Mouse (Mus musculus) hindbrain, postnatal 0 days (tissue): ENCODE results near the gene Pknox2. TPM values are rescaled to one million over a fixed set of nuclear protein-coding genes. Genes with fewer than 3 reads are reported as not detected.

Experiments used
- ATAC-seq: fragments of 200-750 bp; cut with Nextera tagmentation; 2 replicates; pipeline ENCODE4 v1.8.0; 2017; ENCODE audit warnings: mild to moderate bottlenecking, moderate TSS enrichment, moderate library complexity
- DNase-seq: peaks from one replicate; pipeline ENCODE4 v3.0.0-alpha.2; 2015; ENCODE audit warnings: low spot score
- H3K27ac ChIP-seq: fragments of 300-500 bp; sonication (generic); 2 replicates; pipeline ENCODE4 v1.5.1; 2014; ENCODE audit warnings: mild to moderate bottlenecking
- H3K27me3 ChIP-seq: fragments of 300-500 bp; sonication (generic); 2 replicates; pipeline ENCODE4 v1.6.1; 2014; ENCODE audit warnings: low read length, mixed read lengths; ENCODE audit not compliant: insufficient read depth
- H3K36me3 ChIP-seq: fragments of 300-500 bp; sonication (generic); 2 replicates; pipeline ENCODE4 v1.6.1; 2014; ENCODE audit warnings: low read length, mixed read lengths; ENCODE audit not compliant: insufficient read depth
- H3K4me1 ChIP-seq: fragments of 300-500 bp; sonication (generic); 2 replicates; pipeline ENCODE4 v1.6.1; 2014; ENCODE audit warnings: antibody characterized with exemption, low read length, mixed read lengths; ENCODE audit not compliant: insufficient read depth
- H3K4me2 ChIP-seq: fragments of 300-500 bp; sonication (generic); 2 replicates; pipeline ENCODE4 v1.6.1; 2014; ENCODE audit warnings: low read depth, mild to moderate bottlenecking, low read length, moderate library complexity, mixed read lengths
- H3K4me3 ChIP-seq: fragments of 300-500 bp; sonication (generic); 2 replicates; pipeline ENCODE4 v1.5.1; 2014; ENCODE audit warnings: low read length
- H3K9ac ChIP-seq: fragments of 300-500 bp; sonication (generic); replicated peaks from 2 replicates; pipeline ENCODE4 v1.6.1; 2014; ENCODE audit warnings: mild to moderate bottlenecking, low read length, moderate library complexity, mixed read lengths
- H3K9me3 ChIP-seq: fragments of 300-500 bp; sonication (generic); 2 replicates; pipeline ENCODE4 v1.6.1; 2016; ENCODE audit warnings: low read length, mixed read lengths
- CTCF ChIP-seq: IDR thresholded peaks from 2 replicates; pipeline ENCODE4 v1.5.1; 2016; ENCODE audit warnings: antibody characterized with exemption, control low read depth, low read depth
- WGBS: fragments of 180-500 bp; shearing (Covaris S2); extraction: QIAGEN DNeasy Blood & Tissue Kit; methylation state at CpG from one replicate; pipeline ENCODE4 v1.1.7; 2014; 5-methylcytosine and 5-hydroxymethylcytosine counted together
- polyA plus RNA-seq: library from polyadenylated mRNA; unstranded; fragments of >200 nt; fragmentation: Nextera tagmentation; extraction: Ambion mirVana; gene quantifications from 2 replicates; pipeline ENCODE4 v1.2.1, GENCODE M21; 2015
- total RNA-seq: library from RNA; depleted of rRNA; stranded (reverse); fragments of >200 nt; gene quantifications from 2 replicates; pipeline ENCODE4 v1.2.3, GENCODE M21; 2014

Pknox2 gene
- total and polyA plus RNA-seq, 2 experiments from 2014 or later, result 22.2 to 23.5 TPM

DNA sequence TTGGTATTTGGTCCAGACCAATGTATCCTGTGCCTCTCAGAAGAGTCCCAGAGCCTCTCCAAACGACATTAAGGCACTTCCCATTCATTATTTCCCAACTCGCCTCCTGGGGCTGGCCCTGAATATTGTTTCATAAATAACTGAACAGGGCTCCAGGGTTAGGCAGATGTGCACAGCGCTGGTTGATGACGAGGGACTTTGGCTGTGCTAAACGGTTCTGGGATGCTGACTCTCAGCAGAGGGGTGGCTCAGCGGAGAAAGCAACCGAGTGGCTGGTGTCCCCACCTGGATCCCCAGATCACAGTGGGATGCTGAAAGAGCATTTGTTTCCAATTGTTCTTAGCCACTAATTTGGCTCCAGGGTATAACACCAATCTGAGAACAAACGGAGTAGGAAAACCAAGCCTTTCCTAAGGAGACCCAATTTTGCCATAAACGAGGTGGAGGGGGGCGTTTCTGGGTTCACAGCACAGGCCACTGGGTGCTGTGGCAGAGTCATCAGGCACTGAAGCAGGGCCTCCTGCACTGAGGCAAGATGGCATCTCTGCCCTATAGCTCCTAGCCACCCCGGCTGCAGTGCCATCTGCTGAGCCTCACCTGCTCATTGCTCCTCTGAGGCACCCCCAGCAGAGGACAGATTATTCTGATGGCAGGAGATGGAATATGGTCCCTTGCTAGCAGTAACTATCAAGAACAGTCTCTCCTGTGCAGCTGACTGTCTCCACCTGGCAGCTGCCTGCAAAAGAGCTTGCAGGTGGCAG is 52.8 kb downstream of the Pknox2 start:
- ATAC-seq (no peak; the same call in 1 of the 2 replicates), DNase-seq (no peak)
- TF ChIP-seq CTCF, result no peak
- Histone ChIP-seq H3K27ac (peak overlapping the region; percentile 15; the same call in 1 of the 2 replicates), H3K4me3 (no peak overlapping the region), H3K9ac (no peak overlapping the region), H3K36me3 (no peaks in the 10 kb centered on the region), H3K4me1 (peaks cover 13% of the 10 kb centered on the region), H3K9me3 (no peaks in the 10 kb centered on the region), H3K4me2 (no peak overlapping the region), H3K27me3 (no peaks in the 10 kb centered on the region)
- 40% methylated on average over 11 of the region's 11 CpGs for WGBS

DNA sequence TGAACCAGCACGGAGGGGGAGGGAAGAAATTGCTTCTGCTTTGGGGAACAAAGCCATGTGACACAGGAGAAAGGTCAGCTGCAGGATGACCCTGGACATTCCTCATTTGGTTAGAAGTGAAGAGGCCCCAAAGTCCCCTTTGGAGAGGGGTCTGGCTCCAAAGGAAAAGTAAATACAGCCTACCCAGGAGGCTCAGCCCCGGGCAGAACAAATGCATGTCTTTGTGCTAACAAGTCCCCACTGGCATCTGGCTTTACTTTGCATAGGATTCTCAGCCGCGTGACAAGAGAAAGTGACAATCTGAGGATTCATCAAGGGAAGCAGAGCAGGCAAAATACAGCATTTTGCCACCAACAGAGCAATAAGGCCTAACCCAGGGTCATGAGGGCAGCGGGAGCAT is 54.1 kb downstream of the Pknox2 start:
- Histone ChIP-seq H3K27me3 (no peaks in the 10 kb centered on the region), H3K36me3 (no peaks in the 10 kb centered on the region), H3K4me3 (no peak overlapping the region), H3K27ac (no peak overlapping the region), H3K4me1 (peaks cover 13% of the 10 kb centered on the region), H3K9me3 (no peaks in the 10 kb centered on the region), H3K4me2 (no peak overlapping the region), H3K9ac (no peak overlapping the region)
- TF ChIP-seq CTCF, result no peak
- ATAC-seq (no peak), DNase-seq (no peak)
- 19% methylated on average over 5 of the region's 5 CpGs for WGBS

DNA sequence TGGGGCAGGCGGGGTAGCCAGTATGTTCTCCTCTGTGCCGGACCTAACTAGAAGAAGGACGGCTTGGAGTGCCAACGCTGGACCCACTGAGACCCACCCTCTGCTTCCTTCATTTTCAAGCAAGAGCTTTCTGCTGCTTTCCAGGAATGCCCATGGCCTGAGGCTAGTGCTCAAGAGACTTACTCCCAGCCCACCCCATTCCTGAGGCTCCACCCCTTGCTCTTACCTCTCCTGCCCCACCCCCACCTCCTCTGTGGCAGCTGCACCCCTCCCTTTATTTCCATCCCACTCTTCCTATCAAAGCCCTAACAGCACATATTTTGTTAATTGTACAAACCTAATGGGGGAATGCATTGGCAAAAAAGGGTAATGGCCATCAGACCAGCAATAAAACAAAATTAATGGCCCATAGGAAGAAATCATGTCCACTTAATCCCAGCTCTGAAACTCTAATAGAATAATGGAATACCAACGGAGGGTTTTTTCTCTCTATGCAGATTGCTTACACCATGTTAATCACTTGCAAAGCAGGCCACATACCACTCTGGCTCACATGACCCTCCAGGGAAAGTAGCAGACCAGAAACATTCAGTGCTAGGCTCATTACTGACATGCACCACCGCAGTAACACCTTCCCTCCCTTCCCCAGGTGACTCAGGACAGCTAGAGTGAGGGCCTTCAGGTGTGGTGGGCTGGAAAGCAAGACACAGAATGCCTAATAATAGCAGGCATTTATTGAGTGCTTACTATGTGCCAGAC is 57.1 kb downstream of the Pknox2 start:
- 0 out of 2 replicates have a peak, but pooled peaks have one; percentile 27 for ATAC-seq
- 41% methylated on average over 6 of the region's 6 CpGs for whole genome bisulfite sequencing

DNA sequence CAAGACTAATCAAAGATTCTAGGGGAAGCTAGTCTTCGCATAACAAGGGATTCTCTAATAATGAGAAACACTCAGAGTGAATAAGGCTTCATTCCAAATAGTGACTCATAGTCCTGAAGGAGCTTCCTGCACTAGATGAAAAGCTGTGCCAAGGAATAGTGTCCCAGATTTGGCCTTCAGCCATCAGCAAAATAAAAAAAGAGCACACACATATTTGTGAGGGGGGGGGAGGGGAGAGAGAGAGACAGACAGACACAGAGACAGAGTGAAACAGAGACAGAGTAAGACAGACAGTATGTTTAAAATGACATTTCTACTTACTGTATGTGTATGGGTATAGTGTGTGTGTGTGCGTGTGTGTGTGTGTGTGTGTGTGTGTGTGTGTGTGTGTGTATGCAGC is 61.8 kb downstream of the Pknox2 start:
- H3K27ac ChIP-seq, result no peak overlapping the region
- H3K36me3 ChIP-seq, result no peaks in the 10 kb centered on the region
- no peaks in the 10 kb centered on the region for H3K9me3 ChIP-seq
- no peak overlapping the region for H3K4me3 ChIP-seq
- peak; percentile 66 for ATAC-seq
- WGBS, result 39% methylated on average over 2 of the region's 2 CpGs
- no peaks in the 10 kb centered on the region for H3K4me1 ChIP-seq
- no peaks in the 10 kb centered on the region for H3K27me3 ChIP-seq
- no peak overlapping the region for H3K9ac ChIP-seq
- DNase-seq, result peak; percentile 68
- TF ChIP-seq CTCF, result no peak
- no peak overlapping the region for H3K4me2 ChIP-seq

More for the DNA sequence above, 57.1 kb downstream of the Pknox2 start:
- H3K36me3 ChIP-seq, result no peaks in the 10 kb centered on the region
- no peaks in the 10 kb centered on the region for H3K9me3 ChIP-seq
- H3K4me1 ChIP-seq, result peaks cover 12% of the 10 kb centered on the region
- TF ChIP-seq CTCF, result no peak
- no peak overlapping the region for H3K4me2 ChIP-seq
- H3K27ac ChIP-seq, result no peak overlapping the region
- H3K27me3 ChIP-seq, result no peaks in the 10 kb centered on the region
- no peak for DNase-seq
- H3K4me3 ChIP-seq, result no peak overlapping the region
- H3K9ac ChIP-seq, result no peak overlapping the region

DNA sequence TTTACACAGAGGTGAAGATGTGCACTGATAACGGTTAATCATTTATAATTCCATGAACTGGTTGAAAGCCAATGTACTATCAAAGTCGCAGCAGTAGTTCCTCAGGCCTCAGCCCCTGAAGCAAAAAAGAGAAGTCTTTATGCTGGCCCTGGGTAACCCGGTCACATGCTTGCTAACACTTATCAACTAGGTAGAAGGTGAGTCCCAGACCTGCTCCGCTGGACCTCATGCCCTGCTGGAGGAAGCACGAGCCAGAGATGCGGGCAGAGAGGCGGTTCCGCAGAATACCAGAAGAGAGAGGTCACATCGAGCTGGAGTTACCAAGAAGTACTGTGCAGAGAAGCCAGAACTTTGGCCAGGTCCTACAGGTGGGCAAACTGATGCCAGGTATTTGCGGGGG is 65.0 kb downstream of the Pknox2 start:
- Histone ChIP-seq H3K4me2 (no peak overlapping the region), H3K27ac (no peak overlapping the region), H3K36me3 (no peaks in the 10 kb centered on the region), H3K9me3 (no peaks in the 10 kb centered on the region), H3K4me1 (no peaks in the 10 kb centered on the region), H3K9ac (no peak overlapping the region), H3K27me3 (no peaks in the 10 kb centered on the region), H3K4me3 (no peak overlapping the region)
- 97% methylated on average over 10 of the region's 10 CpGs for WGBS
- TF ChIP-seq CTCF, result no peak
- DNase-seq (no peak), ATAC-seq (no peak)

DNA sequence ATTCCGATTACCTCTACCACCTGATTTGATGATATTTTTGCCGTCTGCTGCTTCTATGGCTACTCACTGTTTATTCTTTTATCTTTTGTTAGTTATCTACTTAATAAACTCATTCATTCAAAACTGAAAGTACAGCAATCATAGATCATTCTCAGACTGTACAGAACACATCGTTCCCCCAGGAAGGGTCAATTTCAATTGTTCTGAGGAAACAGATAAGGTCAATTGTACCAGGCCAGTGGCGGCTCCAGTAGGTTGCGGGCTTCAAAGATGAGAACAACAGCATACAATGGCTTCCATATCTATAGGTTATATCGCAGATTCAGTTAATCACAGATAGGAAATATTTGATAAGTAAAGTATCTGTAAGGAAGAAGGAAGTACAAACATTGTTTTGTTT is 66.9 kb downstream of the Pknox2 start:
- WGBS, result 91% methylated on average over 6 of the region's 6 CpGs
- Histone ChIP-seq H3K9ac (no peak overlapping the region), H3K4me1 (peaks cover 13% of the 10 kb centered on the region), H3K9me3 (no peaks in the 10 kb centered on the region), H3K4me3 (no peak overlapping the region), H3K36me3 (no peaks in the 10 kb centered on the region), H3K4me2 (no peak overlapping the region), H3K27me3 (no peaks in the 10 kb centered on the region), H3K27ac (no peak overlapping the region)
- no peak for TF ChIP-seq CTCF
- DNase-seq, result no peak
- no peak for ATAC-seq
